19 mouse cellular contexts compared by ENCODE assay signal in genomic region chr7:84307329-84307925, GRCm38 (mm10).
A peak's percentile ranks its signal among the peaks of the same experiment; 100 is the strongest.
DNase-seq lines count a peak whose midpoint lies in the region; ATAC-seq and TF ChIP-seq lines count a peak whose summit lies in the region.
"Had no signal": no experiment of that assay in that cellular context is flagged by ENCODE, and none has a peak within 500 bp of the region (broad histone marks: within the 10 kb centered on the region; RNA-seq: fewer than 3 reads in every experiment).

No protein-coding gene starts in this region.

- peaks cover 20% of the 10 kb centered on the region for H3K4me1 ChIP-seq in forebrain, embryonic 13.5 days
- H3K4me1 ChIP-seq in forebrain, embryonic 12.5 days, result no peaks in the 10 kb centered on the region
- H3K4me1 ChIP-seq: limb, embryonic 12.5 days had no signal

- H3K36me3 ChIP-seq in forebrain, embryonic 13.5 days (ENCODE audit: poor library complexity, severe bottlenecking), result peaks cover 60% of the 10 kb centered on the region
- peaks cover 60% of the 10 kb centered on the region for H3K36me3 ChIP-seq in forebrain, embryonic 12.5 days (replicated peaks)

- H3K4me2 ChIP-seq in forebrain, embryonic 13.5 days, result no peak overlapping the region
- no peak overlapping the region for H3K4me2 ChIP-seq in forebrain, embryonic 12.5 days
- H3K4me2 ChIP-seq: heart, embryonic 11.5 days; limb, embryonic 12.5 days had no signal

- no peak for DNase-seq in layer of hippocampus, adult 2 months (ENCODE audit: low spot score in 2 of 2)
- no peak for DNase-seq in layer of hippocampus, adult 9-10 months (ENCODE audit: low spot score)
- DNase-seq in right cerebral cortex, adult 18-20 months, result peak; percentile 31
- DNase-seq in right cerebral cortex, postnatal 4 days, result no peak
- DNase-seq in lung, postnatal 10 days, result no peak
- no peak for DNase-seq in testis, postnatal 14 days (ENCODE audit: low spot score)
- DNase-seq: adrenal gland, postnatal 14 days; gastrocnemius, adult 2 months; heart, postnatal 36 days; kidney, adult 18-20 months; kidney, postnatal 36 days; liver, postnatal 0 days; lung, postnatal 4 days; right cerebral cortex, postnatal 14 days; thymus, adult 18-20 months had no signal

- WGBS in forebrain, embryonic 13.5 days, result 68% methylated on average over 3 of the region's 3 CpGs
- WGBS in forebrain, embryonic 12.5 days, result 86% methylated on average over 3 of the region's 3 CpGs

- H3K9ac ChIP-seq in forebrain, embryonic 13.5 days, result no peak overlapping the region
- no peak overlapping the region for H3K9ac ChIP-seq in forebrain, embryonic 12.5 days
- H3K9ac ChIP-seq: limb, embryonic 12.5 days; liver, postnatal 0 days had no signal

- no peaks in the 10 kb centered on the region for H3K9me3 ChIP-seq in forebrain, embryonic 13.5 days (replicated peaks)
- no peaks in the 10 kb centered on the region for H3K9me3 ChIP-seq in forebrain, embryonic 12.5 days
- H3K9me3 ChIP-seq: limb, embryonic 12.5 days had no signal

- peak; percentile 63 for ATAC-seq in forebrain, embryonic 13.5 days
- ATAC-seq in forebrain, embryonic 12.5 days (ENCODE audit: low FRiP score), result no peak
- ATAC-seq: liver, postnatal 0 days had no signal

- H3K4me3 ChIP-seq in forebrain, embryonic 13.5 days, result no peak overlapping the region
- no peak overlapping the region for H3K4me3 ChIP-seq in forebrain, embryonic 12.5 days (replicated peaks)
- no peak overlapping the region for H3K4me3 ChIP-seq in layer of hippocampus, adult 2 months
- H3K4me3 ChIP-seq: gastrocnemius, adult 2 months; limb, embryonic 12.5 days had no signal

- no peak for TF ChIP-seq CTCF in layer of hippocampus, adult 2 months (conservative IDR thresholded peaks at IDR 0.05)

- H3K27ac ChIP-seq in forebrain, embryonic 13.5 days, result peak overlapping the region; percentile 31; the same call in 1 of the 2 replicates
- H3K27ac ChIP-seq in forebrain, embryonic 12.5 days, result no peak overlapping the region
- peak overlapping the region; percentile 18; the same call in 1 of the 2 replicates for H3K27ac ChIP-seq in layer of hippocampus, adult 2 months
- H3K27ac ChIP-seq: gastrocnemius, adult 2 months; limb, embryonic 12.5 days had no signal

- no peaks in the 10 kb centered on the region for H3K27me3 ChIP-seq in forebrain, embryonic 13.5 days
- H3K27me3 ChIP-seq in forebrain, embryonic 12.5 days, result no peaks in the 10 kb centered on the region
- H3K27me3 ChIP-seq: limb, embryonic 12.5 days had no signal
